11 mouse cellular contexts compared by ENCODE assay signal in the genomic region with DNA sequence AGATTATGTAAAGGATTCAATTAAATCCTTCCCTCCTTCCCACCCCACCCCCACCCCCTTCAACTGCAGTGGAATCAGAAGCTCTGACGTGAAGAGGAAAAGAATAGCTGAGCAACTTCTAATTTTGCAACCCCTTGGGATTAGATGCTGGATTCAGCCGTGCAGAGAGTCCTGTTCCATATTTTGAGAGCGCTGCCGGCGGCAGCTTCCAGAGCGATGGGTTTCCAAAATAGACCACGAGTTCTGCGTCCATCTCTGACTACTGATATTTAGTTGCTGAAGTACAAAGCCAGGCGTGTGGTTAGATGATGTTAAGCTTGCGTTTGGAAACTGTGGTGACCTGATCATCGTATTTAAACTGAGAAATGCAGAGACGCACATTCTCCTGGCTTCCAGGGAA. TPM values are rescaled to one million over a fixed set of nuclear protein-coding genes. Genes with fewer than 3 reads are reported as not detected.
DNase-seq lines count a peak whose midpoint lies in the region; ATAC-seq and TF ChIP-seq lines count a peak whose summit lies in the region.
"Had no signal": no experiment of that assay in that cellular context is flagged by ENCODE, and none has a peak within 500 bp of the region (broad histone marks: within the 10 kb centered on the region; RNA-seq: fewer than 3 reads in every experiment).

No protein-coding gene starts in this region.

- no peaks in the 10 kb centered on the region for H3K9me3 ChIP-seq in midbrain, postnatal 0 days (ENCODE audit: low read length)
- H3K9me3 ChIP-seq in midbrain, embryonic 15.5 days = no peaks in the 10 kb centered on the region
- H3K9me3 ChIP-seq: lung, embryonic 15.5 days had no signal

- TF ChIP-seq CTCF in midbrain, postnatal 0 days (IDR thresholded peaks at IDR 0.05) = no peak
- no peak for TF ChIP-seq CTCF in heart, adult 2 months (IDR thresholded peaks at IDR 0.05)

- TF ChIP-seq POLR2A in heart, adult 2 months (IDR thresholded peaks at IDR 0.05; ENCODE audit: insufficient read depth, low read depth, low read length) = 0 out of 2 replicates have a peak, but pooled peaks have one; percentile 16

- no peaks in the 10 kb centered on the region for H3K4me1 ChIP-seq in midbrain, postnatal 0 days (ENCODE audit: insufficient read depth, low read length)
- H3K4me1 ChIP-seq in midbrain, embryonic 15.5 days = 0 out of 2 replicates have a peak, but pooled peaks cover 4% of the 10 kb centered on the region
- peaks cover 7% of the 10 kb centered on the region for H3K4me1 ChIP-seq in heart, adult 2 months (ENCODE audit: control insufficient read depth, insufficient read depth, low read length)

- ATAC-seq in midbrain, postnatal 0 days (ENCODE audit: low FRiP score) = no peak
- no peak for ATAC-seq in midbrain, embryonic 15.5 days (replicated peaks)
- ATAC-seq: activated CD4-positive, CD25-positive, alpha-beta regulatory T cell, adult 4 months; hindbrain, embryonic 16.5 days had no signal

- no peak overlapping the region; the same call in 1 of the 2 replicates for H3K4me2 ChIP-seq in midbrain, postnatal 0 days (ENCODE audit: low read depth, low read length, poor library complexity, severe bottlenecking)
- no peak overlapping the region for H3K4me2 ChIP-seq in midbrain, embryonic 15.5 days
- H3K4me2 ChIP-seq: lung, embryonic 15.5 days had no signal

- 53% methylated on average over 12 of the region's 12 CpGs for WGBS in midbrain, postnatal 0 days
- 66% methylated on average over 12 of the region's 12 CpGs for WGBS in midbrain, embryonic 15.5 days
- 34% methylated on average over 12 of the region's 12 CpGs for WGBS in heart, adult 2 months

- peak; percentile 22 for DNase-seq in midbrain, postnatal 0 days (ENCODE audit: low spot score)
- DNase-seq in heart, adult 2 months = peak in 1 of 2 experiments; percentile 62
- peak; percentile 34 to 44 for DNase-seq in heart, postnatal 14 days
- DNase-seq in adrenal gland, postnatal 25 days = no peak
- no peak for DNase-seq in spleen, postnatal 10 days (ENCODE audit: low spot score in 2 of 2)
- no peak for DNase-seq in adrenal gland, postnatal 4 days (ENCODE audit: low spot score in 2 of 2)
- DNase-seq: kidney, postnatal 10 days had no signal

- 0 out of 2 replicates have a peak, but pooled peaks have one; percentile 24 for TF ChIP-seq EP300 in heart, adult 2 months (IDR thresholded peaks at IDR 0.05; ENCODE audit: insufficient read depth, low read depth, low read length)

- H3K4me3 ChIP-seq in midbrain, postnatal 0 days (ENCODE audit: low read depth, low read length) = no peak overlapping the region
- no peak overlapping the region for H3K4me3 ChIP-seq in midbrain, embryonic 15.5 days
- H3K4me3 ChIP-seq in heart, adult 2 months = no peak overlapping the region
- H3K4me3 ChIP-seq: lung, embryonic 15.5 days had no signal

- H3K36me3 ChIP-seq in midbrain, postnatal 0 days (ENCODE audit: insufficient read depth, low read length) = no peaks in the 10 kb centered on the region
- no peaks in the 10 kb centered on the region for H3K36me3 ChIP-seq in midbrain, embryonic 15.5 days (replicated peaks)
- peaks cover 5% of the 10 kb centered on the region; the same call in 1 of the 2 replicates for H3K36me3 ChIP-seq in heart, adult 2 months (ENCODE audit: control insufficient read depth, insufficient read depth, low read length)
- H3K36me3 ChIP-seq: lung, embryonic 15.5 days had no signal

- no peaks in the 10 kb centered on the region for H3K27me3 ChIP-seq in midbrain, postnatal 0 days (ENCODE audit: insufficient read depth, low read length)
- H3K27me3 ChIP-seq in midbrain, embryonic 15.5 days (replicated peaks) = no peaks in the 10 kb centered on the region
- no peaks in the 10 kb centered on the region for H3K27me3 ChIP-seq in heart, adult 2 months (ENCODE audit: control insufficient read depth, insufficient read depth, low read length)
- H3K27me3 ChIP-seq: lung, embryonic 15.5 days had no signal

- intact Hi-C loops in heart, adult 2 months (cut with DNase I) = no loop called here
- intact Hi-C loops in heart, postnatal 14 days (cut with DNase I) = no loop called here

- no peak overlapping the region for H3K27ac ChIP-seq in midbrain, postnatal 0 days (ENCODE audit: low read depth, low read length)
- no peak overlapping the region for H3K27ac ChIP-seq in midbrain, embryonic 15.5 days
- peak overlapping the region; percentile 79 for H3K27ac ChIP-seq in heart, adult 2 months

- H3K79me2 ChIP-seq in heart, adult 2 months (replicated peaks; ENCODE audit: control insufficient read depth, insufficient read depth, low read length) = no peaks in the 10 kb centered on the region

- H3K9ac ChIP-seq in midbrain, postnatal 0 days (replicated peaks; ENCODE audit: low read length, poor library complexity, severe bottlenecking) = no peak overlapping the region
- no peak overlapping the region for H3K9ac ChIP-seq in midbrain, embryonic 15.5 days
- no peak overlapping the region; the same call in 1 of the 2 replicates for H3K9ac ChIP-seq in heart, adult 2 months (ENCODE audit: low read depth, low read length)
- H3K9ac ChIP-seq: lung, embryonic 15.5 days had no signal

RNA-seq across cellular contexts. Expression of a gene that starts 22.1 kb away (rescaled TPM):
- 17.5 and 21.9 TPM in 2 replicates for total RNA-seq in midbrain, postnatal 0 days (2014; rRNA removed)
- polyA plus RNA-seq in midbrain, postnatal 0 days (2015; fragmentation: Nextera tagmentation; extraction: Ambion mirVana) = 11.7 and 13.1 TPM in 2 replicates
- polyA plus RNA-seq in midbrain, embryonic 15.5 days (2015; fragmentation: Nextera tagmentation; extraction: Ambion mirVana) = 9.8 and 12.4 TPM in 2 replicates
- total RNA-seq in heart, adult 2 months (2021) = 100 to 1,000 TPM; 135 to 147 TPM
- polyA plus RNA-seq in heart, adult 2 months (2012; rRNA removed) = 115 and 143 TPM in 2 replicates
- total RNA-seq in heart, postnatal 14 days (2021) = 100 to 1,000 TPM; 113 to 124 TPM
- total RNA-seq in adrenal gland, postnatal 25 days (2021) = 4.6 and 6.2 TPM in 2 replicates
- total RNA-seq in adrenal gland, postnatal 4 days (2021) = 10 to 100 TPM in 1 of 2 experiments, 1 to 10 TPM in 1; 3.5 to 10.8 TPM

Comparison
In these comparisons a context has a peak if more than half of its experiments do, and no peak if none do; other contexts are left out.
1. DNase-seq: peak in midbrain, postnatal 0 days (single experiment) and heart, postnatal 14 days (2 of 2); none in adrenal gland, postnatal 25 days (single experiment), spleen, postnatal 10 days (0 of 2) and adrenal gland, postnatal 4 days (0 of 2).